Mouse (Mus musculus): ENCODE measurements around the gene Ajap1. TPM values are rescaled to one million over a fixed set of nuclear protein-coding genes. Genes with fewer than 3 reads are reported as not detected.
A peak's percentile ranks its signal among the peaks of the same experiment; 100 is the strongest.

Gene Ajap1
- polyA plus RNA-seq, 1 experiment: not detected

GRCm38 (mm10) chr4:153424324-153424723 lies 58.3 kb downstream of the Ajap1 start:
- Histone ChIP-seq H3K27ac (ENCODE audit: insufficient read depth, low read length) (no peak overlapping the region), H3K4me3 (ENCODE audit: insufficient read depth, low read length) (no peak overlapping the region), H3K4me1 (ENCODE audit: control insufficient read depth, insufficient read depth, low read length) (no peaks in the 10 kb centered on the region)
- no peak for TF ChIP-seq POLR2A (IDR thresholded peaks at IDR 0.05; ENCODE audit: low read depth, low read length)
- TF ChIP-seq CTCF (IDR thresholded peaks at IDR 0.05; ENCODE audit: borderline replicate concordance, insufficient read depth, low read length): no peak

- H3K4me3 ChIP-seq (ENCODE audit: insufficient read depth, low read length): no peak overlapping the region
- TF ChIP-seq CTCF (IDR thresholded peaks at IDR 0.05; ENCODE audit: borderline replicate concordance, insufficient read depth, low read length) (no peak), POLR2A (IDR thresholded peaks at IDR 0.05; ENCODE audit: low read depth, low read length) (no peak)
Measured at GRCm38 (mm10) chr4:153417926-153418325, 64.7 kb downstream of the Ajap1 start.

GRCm38 (mm10) chr4:153417164-153417896 lies 65.3 kb downstream of the Ajap1 start:
- no peaks in the 10 kb centered on the region for H3K4me1 ChIP-seq (ENCODE audit: control insufficient read depth, insufficient read depth, low read length)
- H3K4me3 ChIP-seq (ENCODE audit: insufficient read depth, low read length): no peak overlapping the region
- TF ChIP-seq POLR2A (IDR thresholded peaks at IDR 0.05; ENCODE audit: low read depth, low read length) (no peak), CTCF (IDR thresholded peaks at IDR 0.05; ENCODE audit: borderline replicate concordance, insufficient read depth, low read length) (no peak)
- H3K27ac ChIP-seq (ENCODE audit: insufficient read depth, low read length): no peak overlapping the region

More at GRCm38 (mm10) chr4:153417926-153418325, 64.7 kb downstream of the Ajap1 start:
- no peaks in the 10 kb centered on the region for H3K4me1 ChIP-seq (ENCODE audit: control insufficient read depth, insufficient read depth, low read length)
- H3K27ac ChIP-seq (ENCODE audit: insufficient read depth, low read length): no peak overlapping the region

- TF ChIP-seq POLR2A (IDR thresholded peaks at IDR 0.05; ENCODE audit: low read depth, low read length) (no peak), CTCF (IDR thresholded peaks at IDR 0.05; ENCODE audit: borderline replicate concordance, insufficient read depth, low read length) (no peak)
- Histone ChIP-seq H3K27ac (ENCODE audit: insufficient read depth, low read length) (no peak overlapping the region), H3K4me1 (ENCODE audit: control insufficient read depth, insufficient read depth, low read length) (no peaks in the 10 kb centered on the region), H3K4me3 (ENCODE audit: insufficient read depth, low read length) (no peak overlapping the region)
Measured at GRCm38 (mm10) chr4:153416111-153416510, 66.5 kb downstream of the Ajap1 start.

GRCm38 (mm10) chr4:153398421-153398820 lies 84.2 kb downstream of the Ajap1 start:
- TF ChIP-seq CTCF (IDR thresholded peaks at IDR 0.05; ENCODE audit: borderline replicate concordance, insufficient read depth, low read length) (no peak), POLR2A (IDR thresholded peaks at IDR 0.05; ENCODE audit: low read depth, low read length) (no peak)
- no peaks in the 10 kb centered on the region for H3K4me1 ChIP-seq (ENCODE audit: control insufficient read depth, insufficient read depth, low read length)

GRCm38 (mm10) chr4:153387478-153387877 lies 95.1 kb downstream of the Ajap1 start:
- no peak overlapping the region for H3K4me3 ChIP-seq (ENCODE audit: insufficient read depth, low read length)
- TF ChIP-seq CTCF (IDR thresholded peaks at IDR 0.05; ENCODE audit: borderline replicate concordance, insufficient read depth, low read length) (no peak), POLR2A (IDR thresholded peaks at IDR 0.05; ENCODE audit: low read depth, low read length) (no peak)
- H3K4me1 ChIP-seq (ENCODE audit: control insufficient read depth, insufficient read depth, low read length): no peaks in the 10 kb centered on the region
- H3K27ac ChIP-seq (ENCODE audit: insufficient read depth, low read length): no peak overlapping the region

More at GRCm38 (mm10) chr4:153398421-153398820, 84.2 kb downstream of the Ajap1 start:
- Histone ChIP-seq H3K4me3 (ENCODE audit: insufficient read depth, low read length) (no peak overlapping the region), H3K27ac (ENCODE audit: insufficient read depth, low read length) (no peak overlapping the region)

GRCm38 (mm10) chr4:153381433-153381832 lies 101.2 kb downstream of the Ajap1 start:
- TF ChIP-seq POLR2A (IDR thresholded peaks at IDR 0.05; ENCODE audit: low read depth, low read length) (no peak), CTCF (IDR thresholded peaks at IDR 0.05; ENCODE audit: borderline replicate concordance, insufficient read depth, low read length) (no peak)
- no peak overlapping the region for H3K4me3 ChIP-seq (ENCODE audit: insufficient read depth, low read length)
- no peaks in the 10 kb centered on the region for H3K4me1 ChIP-seq (ENCODE audit: control insufficient read depth, insufficient read depth, low read length)
- H3K27ac ChIP-seq (ENCODE audit: insufficient read depth, low read length): no peak overlapping the region

GRCm38 (mm10) chr4:153380885-153381284 lies 101.7 kb downstream of the Ajap1 start:
- H3K4me1 ChIP-seq (ENCODE audit: control insufficient read depth, insufficient read depth, low read length): no peaks in the 10 kb centered on the region
- no peak overlapping the region for H3K27ac ChIP-seq (ENCODE audit: insufficient read depth, low read length)
- TF ChIP-seq CTCF (IDR thresholded peaks at IDR 0.05; ENCODE audit: borderline replicate concordance, insufficient read depth, low read length): no peak
- no peak for TF ChIP-seq POLR2A (IDR thresholded peaks at IDR 0.05; ENCODE audit: low read depth, low read length)
- no peak overlapping the region for H3K4me3 ChIP-seq (ENCODE audit: insufficient read depth, low read length)

GRCm38 (mm10) chr4:153377981-153378380 lies 104.6 kb downstream of the Ajap1 start:
- Histone ChIP-seq H3K4me1 (ENCODE audit: control insufficient read depth, insufficient read depth, low read length) (no peaks in the 10 kb centered on the region), H3K4me3 (ENCODE audit: insufficient read depth, low read length) (no peak overlapping the region), H3K27ac (ENCODE audit: insufficient read depth, low read length) (no peak overlapping the region)
- TF ChIP-seq POLR2A (IDR thresholded peaks at IDR 0.05; ENCODE audit: low read depth, low read length): no peak
- 0 out of 2 replicates have a peak, but pooled peaks have one; percentile 7 for TF ChIP-seq CTCF (IDR thresholded peaks at IDR 0.05; ENCODE audit: borderline replicate concordance, insufficient read depth, low read length)

- no peaks in the 10 kb centered on the region for H3K4me1 ChIP-seq (ENCODE audit: control insufficient read depth, insufficient read depth, low read length)
- no peak for TF ChIP-seq CTCF (IDR thresholded peaks at IDR 0.05; ENCODE audit: borderline replicate concordance, insufficient read depth, low read length)
- no peak for TF ChIP-seq POLR2A (IDR thresholded peaks at IDR 0.05; ENCODE audit: low read depth, low read length)
- no peak overlapping the region for H3K4me3 ChIP-seq (ENCODE audit: insufficient read depth, low read length)
- no peak overlapping the region for H3K27ac ChIP-seq (ENCODE audit: insufficient read depth, low read length)
Measured at GRCm38 (mm10) chr4:153374233-153374632, 108.4 kb downstream of the Ajap1 start.
